Mouse (Mus musculus) lung, postnatal 14 days (tissue): ENCODE measurements around the gene Immp2l.
"Not testable (repeated sequence)": the region's sequence is repeated elsewhere in the genome, so short reads cannot be mapped to it uniquely, and the experiment has no call there.

ENCODE experiments used
- DNase-seq: peaks from one replicate; pipeline ENCODE4 v3.0.0; 2021

Immp2l gene

DNA sequence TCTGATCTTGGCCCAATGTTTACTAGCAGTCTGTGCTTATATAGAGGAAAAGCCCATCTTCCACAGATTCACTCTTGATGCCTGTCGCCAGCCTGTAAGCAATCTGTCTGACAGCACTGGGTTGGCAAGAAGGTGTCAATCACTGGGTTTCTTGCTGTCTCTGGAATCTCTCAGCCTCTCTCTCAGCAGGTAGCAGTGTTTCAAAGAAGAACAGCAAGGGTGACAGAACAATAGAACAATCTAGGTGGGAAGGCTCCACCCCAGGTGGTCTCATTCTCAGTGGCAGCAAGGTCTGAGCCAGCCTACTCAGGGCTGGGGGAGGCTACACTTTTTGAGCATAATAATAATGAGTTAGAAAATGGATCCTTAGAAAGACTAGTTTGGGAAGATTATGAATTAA lies 693.1 kb downstream of the Immp2l start:
- DNase-seq, result no peak

- no peak for DNase-seq
Observed at GRCm38 (mm10) chr12:41724585-41724984, 700.7 kb downstream of the Immp2l start.

DNA sequence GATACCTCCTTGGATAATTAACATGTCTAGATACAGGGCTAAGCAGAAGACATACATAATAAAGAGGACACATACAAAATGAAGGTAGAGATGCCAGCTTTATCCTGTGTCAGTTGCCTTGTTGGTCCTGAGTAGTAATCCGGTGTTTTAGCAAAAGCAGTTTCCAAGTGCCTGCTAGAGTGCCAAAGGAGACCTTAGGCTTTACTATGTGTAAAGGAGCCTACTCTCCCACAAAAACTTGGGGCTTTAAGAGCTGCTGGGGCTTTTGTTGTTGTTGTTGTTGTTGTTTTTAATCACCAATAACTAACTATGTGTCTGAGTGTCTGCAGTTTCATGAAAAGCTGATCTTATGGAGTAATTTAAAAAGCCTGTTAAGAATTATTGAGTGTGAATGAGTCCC lies 702.8 kb downstream of the Immp2l start:
- DNase-seq, result no peak

DNA sequence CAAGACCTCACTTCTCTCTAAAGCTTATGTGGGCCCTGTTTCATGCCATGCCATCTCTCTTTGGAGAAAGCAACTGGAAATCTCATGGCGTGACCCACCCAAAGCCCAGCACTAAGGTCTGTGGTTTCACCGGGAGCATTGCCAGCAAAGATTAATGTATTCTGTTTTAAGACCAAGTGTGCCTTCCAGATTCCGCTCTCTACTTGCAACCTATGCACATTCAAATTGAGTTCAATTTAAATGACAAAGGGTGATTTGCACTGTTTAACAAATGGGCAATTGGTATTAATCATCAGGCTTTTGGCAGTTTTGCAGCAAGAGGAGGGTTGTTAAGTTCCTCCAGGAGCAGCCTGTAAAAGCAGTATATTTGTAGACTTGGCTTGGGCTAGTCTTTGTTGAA lies 703.3 kb downstream of the Immp2l start:
- DNase-seq, result no peak

DNA sequence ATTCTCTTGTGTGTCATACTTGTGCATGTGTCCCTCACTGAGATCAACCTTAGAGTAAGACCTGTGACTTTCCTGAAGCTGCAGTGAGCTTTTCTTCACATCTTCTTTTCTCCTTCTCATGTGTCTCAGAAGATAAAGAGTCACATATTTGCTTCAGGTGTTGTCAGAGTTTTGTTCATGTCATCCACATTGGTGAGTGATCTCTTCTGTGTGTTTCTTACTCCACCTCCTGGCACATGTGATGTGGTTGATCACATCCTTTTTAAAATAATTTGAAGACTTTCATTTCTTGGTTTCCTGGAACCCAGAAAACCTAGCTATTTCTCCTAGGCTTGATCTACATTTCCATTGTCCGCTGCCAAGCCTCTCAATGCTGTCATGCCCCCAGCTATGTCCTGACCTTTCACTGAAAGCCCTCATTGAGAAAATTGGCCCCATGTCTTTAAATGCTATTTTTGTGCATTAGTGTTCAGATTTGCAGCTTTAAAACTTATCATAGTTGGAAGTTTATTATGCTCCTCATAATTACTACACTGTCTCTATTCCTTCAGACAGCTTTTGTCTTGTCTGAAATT lies 704.0 kb downstream of the Immp2l start:
- DNase-seq, result no peak

- no peak for DNase-seq
Observed at GRCm38 (mm10) chr12:41728467-41728866, 704.6 kb downstream of the Immp2l start.

DNA sequence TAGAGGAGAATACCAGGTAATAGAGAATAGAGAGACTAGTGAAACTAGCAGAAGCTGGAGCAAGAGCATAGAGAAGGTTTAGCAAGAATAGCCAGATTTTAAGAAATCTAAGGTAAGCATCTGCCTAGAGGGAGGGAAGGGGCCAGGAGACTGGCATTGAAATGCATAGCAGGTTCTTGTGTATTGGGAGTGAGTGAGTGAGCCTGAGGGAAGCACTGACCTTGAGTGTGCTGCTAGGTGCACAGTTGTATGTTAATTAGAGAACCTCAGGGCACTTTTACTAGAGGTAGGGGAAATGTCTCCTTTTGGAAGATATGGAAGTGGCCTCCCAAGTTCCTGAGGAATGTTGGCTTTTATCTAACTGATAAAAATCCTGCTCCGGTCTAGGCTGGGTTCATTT lies 705.9 kb downstream of the Immp2l start:
- no peak for DNase-seq

- no peak for DNase-seq
Observed at GRCm38 (mm10) chr12:41733168-41733567, 709.3 kb downstream of the Immp2l start.

DNA sequence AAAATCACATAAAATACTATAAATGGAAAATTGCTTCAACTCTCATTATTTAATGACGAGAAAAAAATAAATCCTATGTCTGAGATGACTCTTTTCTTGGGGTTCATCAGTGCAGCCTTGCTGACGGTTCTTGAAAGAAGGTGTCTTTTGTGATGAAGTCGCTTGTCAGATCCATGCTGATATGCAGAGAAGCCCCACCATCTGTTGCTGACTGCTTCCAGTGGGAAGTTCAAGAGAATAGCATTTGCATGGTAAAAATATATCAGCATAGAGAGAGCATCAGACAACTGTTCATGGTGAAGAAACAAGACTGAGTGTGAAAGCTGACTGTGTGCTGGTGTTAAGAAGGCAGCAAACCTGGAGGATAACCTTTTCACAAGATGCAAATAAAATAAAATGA lies 719.0 kb downstream of the Immp2l start:
- DNase-seq, result no peak

DNA sequence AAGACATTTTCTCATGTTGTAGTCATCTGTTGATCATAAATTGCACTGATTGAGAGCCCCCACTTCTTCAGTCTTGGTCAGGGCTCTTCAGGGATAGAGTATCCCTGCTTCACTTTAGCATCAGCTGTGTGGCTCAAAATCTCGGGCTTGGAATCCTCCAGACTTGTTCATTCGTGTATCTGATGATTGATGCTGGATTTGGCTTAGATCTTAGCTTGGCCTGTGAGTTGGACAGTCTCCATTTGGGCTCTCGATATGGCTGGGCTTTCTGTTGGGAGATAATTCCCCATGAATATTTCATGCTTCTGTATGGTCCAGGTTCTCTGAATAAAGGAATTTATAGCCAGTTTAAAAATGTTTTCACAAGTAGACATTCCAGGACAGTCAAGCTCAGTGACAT lies 739.5 kb downstream of the Immp2l start:
- DNase-seq, result no peak

DNA sequence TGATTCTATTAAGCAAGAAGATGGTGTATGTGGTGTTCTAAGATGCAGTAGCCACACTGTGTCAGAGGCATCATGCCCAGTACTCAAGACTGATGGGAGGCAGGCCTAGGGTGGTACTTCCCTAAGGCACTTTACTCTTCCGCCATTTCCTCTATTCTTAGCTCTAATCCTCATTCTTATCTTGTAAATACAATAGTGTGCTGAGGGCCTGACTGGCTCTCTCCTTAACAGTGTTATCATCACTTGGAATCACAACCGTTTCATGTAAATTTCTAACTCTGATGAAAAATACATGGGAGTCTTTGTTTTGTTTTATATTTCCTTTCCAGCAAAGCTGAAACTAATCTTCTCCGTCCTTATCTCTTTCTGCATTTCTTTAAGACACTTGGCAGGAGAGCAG lies 750.1 kb downstream of the Immp2l start:
- no peak for DNase-seq

GRCm38 (mm10) chr12:41774623-41775323 lies 750.9 kb downstream of the Immp2l start:
- no peak for DNase-seq

DNA sequence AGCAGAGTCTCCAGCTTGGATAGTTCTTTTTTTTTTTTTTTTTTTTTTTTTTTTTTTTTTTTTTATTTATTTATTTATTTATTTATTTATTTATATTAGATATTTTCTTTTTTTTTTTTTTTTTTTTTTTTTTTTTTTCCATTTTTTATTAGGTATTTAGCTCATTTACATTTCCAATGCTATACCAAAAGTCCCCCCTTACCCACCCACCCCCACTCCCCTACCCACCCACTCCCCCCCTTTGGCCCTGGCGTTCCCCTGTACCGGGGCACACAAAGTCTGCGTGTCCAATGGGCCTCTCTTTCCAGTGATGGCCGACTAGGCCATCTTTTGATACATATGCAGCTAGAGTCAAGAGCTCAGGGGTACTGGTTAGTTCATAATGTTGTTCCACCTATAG lies 753.9 kb downstream of the Immp2l start:
- not testable (repeated sequence) for DNase-seq

- DNase-seq, result not testable (repeated sequence)
Observed at GRCm38 (mm10) chr12:41793681-41794080, 769.8 kb downstream of the Immp2l start.

GRCm38 (mm10) chr12:41829517-41829916 lies 805.6 kb downstream of the Immp2l start:
- DNase-seq, result no peak

GRCm38 (mm10) chr12:41831731-41832130 lies 807.8 kb downstream of the Immp2l start:
- no peak for DNase-seq

DNA sequence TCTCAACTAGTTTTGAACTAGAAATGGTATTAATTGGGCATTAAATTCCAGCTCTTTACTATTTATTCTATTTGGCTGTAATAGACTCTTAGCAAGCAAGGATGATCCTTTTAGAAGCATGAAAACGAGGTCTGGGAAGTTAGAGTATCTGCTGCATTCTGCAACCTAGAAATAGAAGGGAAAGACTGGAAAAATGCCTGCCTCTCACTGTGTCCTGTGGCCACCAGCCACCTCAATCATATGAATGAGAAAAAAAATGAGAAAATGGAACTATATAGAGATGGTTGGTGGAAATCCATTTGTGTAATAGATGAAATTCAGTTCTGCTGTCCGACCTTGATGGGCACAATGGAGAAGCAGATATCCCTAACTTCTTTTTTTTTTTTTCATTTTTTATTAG lies 810.8 kb downstream of the Immp2l start:
- no peak for DNase-seq

GRCm38 (mm10) chr12:41838334-41838847 lies 814.5 kb downstream of the Immp2l start:
- no peak for DNase-seq

DNA sequence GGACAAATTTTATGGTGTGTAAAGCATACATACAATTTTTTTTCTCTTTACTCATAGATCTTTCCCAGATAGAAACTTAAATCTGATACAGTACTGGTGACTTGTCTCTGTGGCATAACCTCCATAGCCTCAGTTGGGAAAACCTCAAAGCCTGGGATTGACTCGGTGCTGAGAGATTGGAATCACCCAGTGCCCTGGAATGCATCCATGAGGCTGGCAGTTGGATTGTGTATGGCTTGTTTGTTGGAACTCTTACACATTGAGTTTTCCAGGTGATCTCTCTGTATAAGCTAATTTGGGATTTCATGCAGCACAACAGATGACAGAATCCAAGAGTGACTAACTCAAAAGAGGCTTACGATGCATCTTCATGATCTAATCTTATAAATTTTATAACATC lies 815.4 kb downstream of the Immp2l start:
- DNase-seq, result no peak

GRCm38 (mm10) chr12:41842694-41843329 lies 818.9 kb downstream of the Immp2l start:
- no peak for DNase-seq

DNA sequence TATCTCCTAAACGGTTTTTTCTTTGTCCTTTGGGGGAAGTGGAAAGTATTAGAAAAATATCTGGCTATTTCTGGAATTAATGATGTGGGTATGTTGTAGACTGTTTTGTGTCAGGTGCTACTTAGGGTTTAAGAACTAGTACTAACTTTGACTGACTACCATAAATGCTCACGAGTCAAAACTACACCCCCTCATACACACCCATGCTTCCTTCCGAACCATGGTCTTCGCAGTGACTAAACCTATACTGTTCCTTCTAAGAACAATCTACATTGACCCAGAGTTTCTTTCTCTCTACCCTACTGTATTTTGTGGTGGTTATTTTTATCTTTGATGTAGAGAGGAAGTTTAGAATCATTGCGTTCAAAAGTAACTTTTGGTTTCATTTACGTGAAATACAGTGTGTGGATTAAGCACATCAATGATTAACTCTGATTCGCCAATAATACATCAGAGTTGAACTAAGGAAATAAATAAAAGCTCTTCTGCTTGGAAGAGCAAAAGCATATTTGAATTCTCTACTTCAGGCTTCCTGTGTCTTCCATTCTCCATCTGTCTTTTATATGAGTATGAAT lies 828.1 kb downstream of the Immp2l start:
- DNase-seq, result no peak

- not testable (repeated sequence) for DNase-seq
Observed at GRCm38 (mm10) chr12:41859652-41860051, 835.8 kb downstream of the Immp2l start.

DNA sequence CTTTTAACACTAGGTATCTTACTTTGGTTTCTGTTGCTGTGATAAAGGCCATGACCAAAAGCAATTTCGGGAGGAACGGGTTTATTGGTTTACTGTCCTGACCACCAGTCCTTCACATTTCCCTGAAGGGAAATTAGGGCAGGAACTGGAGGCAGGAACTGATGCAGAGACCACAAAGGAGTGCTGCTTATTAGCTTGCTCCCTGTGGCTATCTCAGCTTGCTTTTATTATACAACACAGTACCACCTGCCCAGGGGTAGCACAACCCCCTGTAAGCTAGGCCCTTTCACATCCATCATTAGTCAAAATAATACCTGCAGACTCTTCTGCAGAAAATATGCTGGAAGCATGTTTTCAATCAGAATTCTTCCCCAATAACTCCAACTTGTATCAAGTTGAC lies 844.4 kb downstream of the Immp2l start:
- DNase-seq, result no peak

DNA sequence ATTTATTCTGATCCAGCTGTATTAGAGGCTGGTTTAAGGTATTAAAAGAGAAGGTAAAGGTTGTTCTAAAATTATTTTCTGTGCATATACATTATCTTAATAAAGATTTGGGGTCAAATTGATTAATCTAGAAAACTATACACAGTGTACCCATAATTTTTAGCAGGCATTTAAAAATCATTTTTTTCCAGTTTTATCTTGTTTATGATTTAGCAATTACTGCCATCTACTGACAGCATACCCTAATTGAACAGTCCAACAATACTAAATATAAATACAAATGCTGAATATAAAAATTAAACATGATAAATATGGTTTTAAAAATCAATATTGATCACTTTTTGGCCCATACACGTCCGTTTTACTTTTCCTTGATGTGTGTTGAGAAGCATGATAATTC lies 850.1 kb downstream of the Immp2l start:
- DNase-seq, result no peak
